Mouse (Mus musculus) forebrain, embryonic 14.5 days (tissue): Measurements from ENCODE around the gene Slc43a3. TPM values are rescaled to one million over a fixed set of nuclear protein-coding genes. Genes with fewer than 3 reads are reported as not detected.

Source experiments
- ATAC-seq: fragments of 200-750 bp; cut with Nextera tagmentation; 2 replicates; pipeline ENCODE4 v1.8.0; 2017; ENCODE audit warnings: mild to moderate bottlenecking, moderate library complexity
- DNase-seq: peaks from one replicate; pipeline ENCODE4 v3.0.0-alpha.2; 2015; ENCODE audit warnings: low spot score
- H3K27ac ChIP-seq: fragments of 300-500 bp; sonication (generic); 2 replicates; pipeline ENCODE4 v1.5.1; 2014; ENCODE audit warnings: low read depth, mild to moderate bottlenecking, control low read depth, low read length, moderate library complexity
- H3K27me3 ChIP-seq: fragments of 300-500 bp; sonication (generic); replicated peaks from 2 replicates; pipeline ENCODE4 v1.6.1; 2014; ENCODE audit warnings: low read length, control low read depth, mixed read lengths; ENCODE audit not compliant: control insufficient read depth, insufficient read depth
- H3K36me3 ChIP-seq: fragments of 300-500 bp; sonication (generic); 2 replicates; pipeline ENCODE4 v1.6.1; 2014; ENCODE audit warnings: low read length, control low read depth; ENCODE audit not compliant: control insufficient read depth, insufficient read depth
- H3K4me1 ChIP-seq: fragments of 300-500 bp; sonication (generic); 2 replicates; pipeline ENCODE4 v1.6.1; 2014; ENCODE audit warnings: antibody characterized with exemption, low read length, control low read depth; ENCODE audit not compliant: control insufficient read depth, insufficient read depth
- H3K4me2 ChIP-seq: fragments of 300-500 bp; sonication (generic); 2 replicates; pipeline ENCODE4 v1.6.1; 2014; ENCODE audit warnings: mild to moderate bottlenecking, control low read depth, low read length
- H3K4me3 ChIP-seq: fragments of 300-500 bp; sonication (generic); 2 replicates; pipeline ENCODE4 v1.5.1; 2014; ENCODE audit warnings: low read depth, low read length, control low read depth
- H3K9ac ChIP-seq: fragments of 300-500 bp; sonication (generic); 2 replicates; pipeline ENCODE4 v1.6.1; 2014; ENCODE audit warnings: mild to moderate bottlenecking, low read length, control low read depth, moderate library complexity
- H3K9me3 ChIP-seq: fragments of 300-500 bp; sonication (generic); replicated peaks from 2 replicates; pipeline ENCODE4 v1.6.1; 2016; ENCODE audit warnings: low read length, control low read depth, mixed read lengths; ENCODE audit not compliant: control insufficient read depth
- WGBS: fragments of 180-500 bp; shearing (Covaris S2); extraction: QIAGEN DNeasy Blood & Tissue Kit; methylation state at CpG from one replicate; pipeline ENCODE4 v1.1.7; 2014; 5-methylcytosine and 5-hydroxymethylcytosine counted together
- polyA plus RNA-seq: library from polyadenylated mRNA; unstranded; fragments of >200 nt; fragmentation: Nextera tagmentation; extraction: Ambion mirVana; gene quantifications from 2 replicates; pipeline ENCODE4 v1.2.1, GENCODE M21; 2014

The Slc43a3 gene
- polyA plus RNA-seq, 1 experiment from 2014 or later = 7.0 TPM

DNA sequence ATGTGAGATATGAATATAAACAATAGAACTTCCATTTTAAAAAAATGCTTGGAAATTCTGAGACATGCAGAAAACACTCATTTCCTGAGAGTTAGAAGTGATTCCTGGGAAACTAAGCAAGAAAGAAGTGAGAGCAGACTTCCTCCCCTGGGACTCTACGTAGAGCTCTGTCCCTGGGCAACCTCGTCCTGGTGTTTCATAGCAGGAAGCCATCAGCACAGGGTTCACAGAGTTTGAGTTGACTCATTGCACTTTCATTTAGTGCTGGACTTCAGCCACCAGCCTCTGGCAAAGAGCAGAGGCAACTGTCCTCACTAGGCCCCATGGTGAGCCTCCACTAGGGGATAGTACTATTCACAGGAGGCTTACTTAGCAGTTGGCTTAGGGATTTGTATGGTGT is 24.9 kb downstream of the Slc43a3 start:
- WGBS = 82% methylated on average over 2 of the region's 2 CpGs
- H3K9me3 ChIP-seq = no peaks in the 10 kb centered on the region

DNA sequence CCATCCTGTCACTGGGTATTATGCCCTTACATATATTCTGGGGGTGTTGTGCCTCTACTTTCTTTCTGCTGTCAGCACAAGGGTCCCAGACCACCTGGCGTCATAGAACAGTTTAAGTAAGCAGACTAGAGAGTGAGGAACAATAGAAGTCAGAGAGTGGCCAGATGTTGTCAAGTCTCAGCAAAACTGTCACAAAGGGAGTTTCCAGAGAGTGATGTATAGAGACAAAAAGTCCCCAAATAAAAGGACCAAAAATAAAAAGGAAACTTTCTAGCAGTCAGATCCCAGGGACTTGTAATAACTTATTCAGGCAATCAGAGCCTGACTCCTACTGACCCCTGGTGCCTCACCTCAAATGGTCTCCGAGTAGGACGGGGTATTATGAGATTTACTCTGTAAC is 25.5 kb downstream of the Slc43a3 start:
- WGBS = 71% methylated on average over 3 of the region's 3 CpGs
- Histone ChIP-seq H3K27me3 (no peaks in the 10 kb centered on the region), H3K4me1 (no peaks in the 10 kb centered on the region), H3K9me3 (no peaks in the 10 kb centered on the region), H3K27ac (no peak overlapping the region), H3K9ac (no peak overlapping the region), H3K36me3 (no peaks in the 10 kb centered on the region), H3K4me3 (no peak overlapping the region), H3K4me2 (no peak overlapping the region)
- ATAC-seq (no peak), DNase-seq (no peak)

More for the DNA sequence above, 24.9 kb downstream of the Slc43a3 start:
- H3K4me2 ChIP-seq = no peak overlapping the region
- DNase-seq (no peak), ATAC-seq (no peak)
- H3K9ac ChIP-seq = no peak overlapping the region
- no peaks in the 10 kb centered on the region for H3K4me1 ChIP-seq
- no peaks in the 10 kb centered on the region for H3K27me3 ChIP-seq
- no peaks in the 10 kb centered on the region for H3K36me3 ChIP-seq
- H3K4me3 ChIP-seq = no peak overlapping the region
- H3K27ac ChIP-seq = no peak overlapping the region

DNA sequence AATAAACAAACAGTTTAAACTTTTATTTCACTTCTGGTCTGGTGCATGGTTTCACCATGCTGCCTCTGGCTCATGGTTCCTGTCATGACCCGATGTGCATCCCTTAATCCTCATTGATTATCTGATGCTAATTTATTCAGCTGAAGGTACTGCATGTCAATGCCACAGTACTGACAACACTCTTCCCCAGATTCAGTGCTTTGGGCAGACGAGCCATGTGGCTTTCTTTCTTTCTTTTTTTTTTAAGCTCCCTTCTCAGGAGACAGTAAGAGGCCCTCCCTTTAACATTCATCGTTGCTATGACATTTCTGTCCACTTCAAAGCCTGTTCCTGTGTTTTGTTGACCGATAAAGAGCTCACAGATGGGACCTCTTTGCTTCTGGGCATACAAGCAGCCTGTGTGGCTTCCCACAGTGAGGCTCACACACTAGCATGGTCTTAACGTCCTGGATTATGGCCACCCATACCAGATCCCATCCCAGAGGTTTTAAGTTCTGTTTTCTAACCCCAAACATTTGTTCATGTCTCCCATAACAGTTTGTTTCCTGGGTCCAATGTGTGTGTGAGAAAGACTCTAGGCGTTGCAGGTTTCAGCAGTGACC is 26.6 kb downstream of the Slc43a3 start:
- WGBS = 38% methylated on average over 6 of the region's 6 CpGs
- Histone ChIP-seq H3K27ac (no peak overlapping the region), H3K9me3 (no peaks in the 10 kb centered on the region), H3K4me1 (no peaks in the 10 kb centered on the region), H3K4me3 (no peak overlapping the region), H3K9ac (no peak overlapping the region), H3K36me3 (no peaks in the 10 kb centered on the region), H3K4me2 (no peak overlapping the region), H3K27me3 (no peaks in the 10 kb centered on the region)
- ATAC-seq (no peak), DNase-seq (no peak)

DNA sequence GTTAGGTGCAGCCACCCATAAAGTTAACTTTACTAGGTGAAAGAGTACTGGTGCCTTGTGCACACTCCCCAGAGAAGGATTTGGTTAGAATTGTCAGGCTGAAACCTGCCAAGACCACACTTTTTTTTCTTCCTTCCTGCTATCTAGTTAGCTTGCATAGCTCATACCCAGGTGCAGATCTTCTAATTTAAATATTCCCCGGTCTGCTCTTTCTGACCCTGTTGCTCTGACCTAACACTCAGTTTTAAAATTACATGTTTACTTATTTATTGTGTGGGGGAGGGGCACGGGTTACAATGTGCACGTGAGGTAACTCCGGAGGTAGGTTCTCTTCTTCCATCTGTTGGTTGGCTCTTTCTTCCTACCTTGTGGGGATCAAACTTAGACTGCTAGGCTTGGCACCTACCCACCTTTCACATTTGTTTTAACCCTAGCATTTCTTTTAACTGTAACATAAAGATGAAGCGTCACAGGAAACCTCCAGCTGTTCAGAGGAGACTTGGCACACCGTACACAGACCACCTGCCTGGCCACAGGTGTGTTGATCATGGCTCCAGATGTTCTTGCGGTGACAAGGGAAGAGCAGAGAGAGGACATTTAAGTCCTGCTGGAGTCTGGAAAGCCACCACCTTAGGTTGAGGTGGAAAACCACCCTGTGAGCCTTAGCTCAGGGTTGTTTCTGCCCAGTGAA is 27.9 kb downstream of the Slc43a3 start:
- H3K27me3 ChIP-seq = no peaks in the 10 kb centered on the region
- ATAC-seq (no peak), DNase-seq (no peak)
- 93% methylated on average over 7 of the region's 7 CpGs for WGBS
- no peak overlapping the region for H3K4me3 ChIP-seq
- no peaks in the 10 kb centered on the region for H3K4me1 ChIP-seq
- H3K9me3 ChIP-seq = no peaks in the 10 kb centered on the region
- no peak overlapping the region for H3K4me2 ChIP-seq
- H3K27ac ChIP-seq = no peak overlapping the region
- H3K36me3 ChIP-seq = no peaks in the 10 kb centered on the region
- H3K9ac ChIP-seq = no peak overlapping the region

DNA sequence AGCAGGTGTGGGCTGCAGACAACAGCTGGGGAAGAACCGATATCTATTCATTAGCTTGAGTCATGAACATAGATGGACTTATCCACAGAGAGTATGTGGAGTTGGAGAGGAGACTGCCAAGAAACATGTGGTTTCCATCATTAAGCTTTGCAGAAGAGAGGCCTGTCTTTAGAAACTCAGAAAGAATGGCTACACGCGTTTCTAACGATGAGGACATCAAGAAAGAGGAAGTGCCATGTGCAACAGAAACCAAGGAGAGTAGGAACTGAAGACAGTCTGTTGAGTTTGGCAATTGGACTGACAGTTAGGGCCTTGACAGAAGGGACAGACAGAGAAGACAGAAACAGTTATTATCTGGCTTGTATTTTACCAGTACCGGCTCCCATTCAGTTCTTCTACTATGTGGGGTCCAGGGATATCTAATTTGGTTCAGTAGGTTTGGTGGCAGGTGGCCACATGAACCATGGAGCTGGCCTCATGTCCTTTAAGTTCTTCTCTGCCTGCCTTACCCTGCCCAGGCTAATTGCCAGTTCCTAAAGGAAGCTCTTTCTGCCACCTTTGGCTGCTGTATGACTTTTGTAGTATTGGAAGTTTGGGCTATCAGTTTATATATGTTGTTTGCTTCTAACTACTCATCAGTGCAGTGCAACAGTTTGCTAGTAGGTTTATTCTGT is 31.1 kb downstream of the Slc43a3 start:
- WGBS = 93% methylated on average over 5 of the region's 5 CpGs
- Histone ChIP-seq H3K27me3 (no peaks in the 10 kb centered on the region), H3K4me1 (no peaks in the 10 kb centered on the region), H3K36me3 (no peaks in the 10 kb centered on the region), H3K4me2 (no peak overlapping the region), H3K9me3 (no peaks in the 10 kb centered on the region), H3K4me3 (no peak overlapping the region), H3K27ac (no peak overlapping the region), H3K9ac (no peak overlapping the region)
- ATAC-seq (no peak), DNase-seq (no peak)

DNA sequence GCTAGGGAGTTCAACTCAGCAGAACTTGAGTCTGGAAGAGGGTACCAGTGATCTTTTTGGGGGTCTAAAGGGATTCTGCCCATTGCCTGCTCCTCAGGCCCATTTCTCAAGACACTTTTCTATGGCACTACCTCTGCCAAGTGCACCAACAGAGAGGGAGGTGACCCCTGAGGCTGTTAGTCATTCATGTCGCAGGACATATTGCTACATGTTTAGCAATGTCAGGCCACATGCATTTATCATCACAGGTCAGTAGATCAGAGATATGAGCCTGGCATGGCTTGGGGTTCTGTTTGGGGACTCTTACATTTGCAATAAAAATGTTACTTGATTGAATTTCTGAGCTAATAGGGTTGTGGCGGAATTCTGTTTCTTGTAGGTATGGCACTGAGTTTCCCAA is 39.2 kb downstream of the Slc43a3 start:
- no peak overlapping the region for H3K4me3 ChIP-seq
- WGBS = 98% methylated on average over 2 of the region's 2 CpGs

DNA sequence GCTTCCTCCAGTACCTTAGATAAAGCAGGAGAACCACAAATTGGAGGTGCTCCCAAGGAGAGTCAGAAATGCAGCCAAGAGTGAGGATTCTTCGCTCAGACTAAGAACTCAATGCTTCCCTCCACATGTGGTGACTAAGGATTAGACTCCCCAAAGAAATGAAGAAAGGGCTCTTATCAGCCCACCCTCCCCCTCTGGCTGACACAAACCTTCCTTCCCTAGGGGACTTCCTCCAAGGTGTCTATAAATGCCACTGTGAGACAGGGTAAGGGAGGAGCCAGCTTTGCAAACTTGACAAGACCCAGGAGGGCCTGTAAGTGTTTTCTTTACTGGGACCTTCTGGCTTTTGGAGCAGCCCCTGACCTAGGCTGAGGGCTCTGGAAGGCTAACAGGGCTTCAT is 43.8 kb downstream of the Slc43a3 start, which contains the start of gene Prg2:
TSS of gene Prg2 (plus strand) at position 274 of the 400 bp plus-strand sequence.
- H3K4me1 ChIP-seq = no peaks in the 10 kb centered on the region
- 25% methylated on average over 1 of the region's 1 CpGs for WGBS
- no peak within 1 kb of the TSS for H3K9ac ChIP-seq
- no peak within 1 kb of the TSS for H3K27ac ChIP-seq
- H3K4me3 ChIP-seq = no peak within 1 kb of the TSS
- DNase-seq (no peak), ATAC-seq (no peak)
- H3K36me3 ChIP-seq = no peaks in the 10 kb centered on the region
- no peak within 1 kb of the TSS for H3K4me2 ChIP-seq
- H3K9me3 ChIP-seq = no peaks in the 10 kb centered on the region
- H3K27me3 ChIP-seq = no peaks in the 10 kb centered on the region

More for the DNA sequence above, 39.2 kb downstream of the Slc43a3 start:
- ATAC-seq (no peak), DNase-seq (no peak)
- no peaks in the 10 kb centered on the region for H3K36me3 ChIP-seq
- no peak overlapping the region for H3K9ac ChIP-seq
- H3K27me3 ChIP-seq = no peaks in the 10 kb centered on the region
- H3K9me3 ChIP-seq = no peaks in the 10 kb centered on the region
- H3K4me2 ChIP-seq = no peak overlapping the region
- H3K4me1 ChIP-seq = no peaks in the 10 kb centered on the region
- no peak overlapping the region for H3K27ac ChIP-seq

DNA sequence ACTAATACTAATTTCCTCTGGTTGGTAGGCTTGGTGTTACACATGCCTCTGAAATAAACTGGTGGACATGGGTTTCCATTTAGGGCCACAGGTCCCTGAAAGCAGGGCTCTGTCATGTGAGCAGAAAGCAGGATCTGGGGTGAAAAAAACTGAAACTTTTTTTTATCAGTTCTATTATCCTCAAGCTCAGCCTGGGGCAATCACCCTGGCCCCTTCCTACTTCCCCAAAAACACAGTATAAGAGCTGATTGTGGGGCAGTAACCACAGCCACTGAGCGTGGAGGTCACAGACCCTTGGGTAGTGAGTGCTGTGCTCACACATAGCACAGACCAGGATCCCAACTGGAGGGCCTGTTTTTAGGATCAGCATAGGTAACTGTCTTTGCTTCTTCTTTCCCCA is 51.6 kb downstream of the Slc43a3 start, which contains the start of gene Prg3:
TSS of gene Prg3 (plus strand) at position 286 of the 400 bp plus-strand sequence.
- no peak for DNase-seq
- H3K27me3 ChIP-seq = no peaks in the 10 kb centered on the region
- no peak for ATAC-seq
- H3K4me3 ChIP-seq = no peak within 1 kb of the TSS
- H3K27ac ChIP-seq = no peak within 1 kb of the TSS
- H3K9ac ChIP-seq = no peak within 1 kb of the TSS
- H3K36me3 ChIP-seq = no peaks in the 10 kb centered on the region
- H3K4me1 ChIP-seq = no peaks in the 10 kb centered on the region
- no peaks in the 10 kb centered on the region for H3K9me3 ChIP-seq
- no peak within 1 kb of the TSS for H3K4me2 ChIP-seq
- 93% methylated on average over 1 of the region's 1 CpGs for WGBS

DNA sequence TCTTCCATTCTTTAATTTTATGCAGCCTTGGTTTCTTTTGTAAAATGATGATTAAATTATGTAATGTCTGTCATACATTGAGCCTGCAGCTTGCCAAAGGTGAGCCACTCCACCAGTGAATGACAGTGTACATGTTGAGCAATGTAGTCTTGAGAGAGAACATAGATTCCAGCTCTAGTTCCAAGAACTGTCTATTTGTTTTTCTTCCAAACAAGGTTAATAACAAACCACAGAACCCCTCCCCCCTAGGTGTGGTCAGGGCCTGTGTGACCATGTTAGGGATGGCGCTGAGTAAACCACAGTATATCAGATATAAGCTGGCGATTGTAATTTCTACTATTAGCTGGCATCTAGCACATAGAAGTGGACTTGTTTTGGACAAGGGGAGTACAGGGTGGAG is 60.0 kb downstream of the Slc43a3 start:
- Histone ChIP-seq H3K36me3 (no peaks in the 10 kb centered on the region), H3K9ac (no peak overlapping the region), H3K4me1 (no peaks in the 10 kb centered on the region), H3K4me2 (no peak overlapping the region), H3K27me3 (no peaks in the 10 kb centered on the region), H3K9me3 (no peaks in the 10 kb centered on the region), H3K27ac (no peak overlapping the region), H3K4me3 (no peak overlapping the region)
- ATAC-seq (no peak), DNase-seq (no peak)
- WGBS = 97% methylated on average over 2 of the region's 2 CpGs
